Mouse (Mus musculus): Measurements from ENCODE around the gene Ttc28. TPM values are rescaled to one million over a fixed set of nuclear protein-coding genes. Genes with fewer than 3 reads are reported as not detected.

Ttc28 gene
- total and polyA plus RNA-seq, 3 experiments, result 0.21 to 0.89 (median 0.28) TPM

- H3K79me2 ChIP-seq (replicated peaks; ENCODE audit: control insufficient read depth, extremely low read depth, insufficient read depth, poor library complexity, severe bottlenecking), result no peaks in the 10 kb centered on the region
- H3K9me3 ChIP-seq (replicated peaks; ENCODE audit: low read length), result no peaks in the 10 kb centered on the region
- no peak for TF ChIP-seq MXI1 (IDR thresholded peaks at IDR 0.05; ENCODE audit: low read depth, low read length)
- TF ChIP-seq HCFC1 (IDR thresholded peaks at IDR 0.05; ENCODE audit: low read depth, low read length), result no peak
- TF ChIP-seq USF1 (IDR thresholded peaks at IDR 0.05; ENCODE audit: low read depth, low read length), result no peak
- TF ChIP-seq GABPA (IDR thresholded peaks at IDR 0.05; ENCODE audit: insufficient replicate concordance, low read depth, low read length), result no peak
- H3K27ac ChIP-seq (ENCODE audit: insufficient read depth, low read depth), result no peak overlapping the region
- H3K4me2 ChIP-seq (ENCODE audit: insufficient read depth, low read depth, poor library complexity, severe bottlenecking), result no peak overlapping the region
- DNase-seq (ENCODE audit: extremely low read depth), result no peak
- no peaks in the 10 kb centered on the region for H3K36me3 ChIP-seq (replicated peaks in 1 of 2; ENCODE audit: control insufficient read depth in 1 of 2, insufficient read depth in 1 of 2, low read length in 1 of 2)
- no peak overlapping the region for H3K4me3 ChIP-seq (replicated peaks in 1 of 3; ENCODE audit: low read depth in 2 of 3, low read length in 2 of 3, poor library complexity in 1 of 3)
- peaks cover 24% of the 10 kb centered on the region for H3K27me3 ChIP-seq (replicated peaks)
- in situ Hi-C loops (cut with MboI; ENCODE audit: low pct_ligation_motif_present, low pct_unique_long_range_greater_than_20kb, low sequenced_read_pairs), result no loop called here
- dilution Hi-C loops (cut with MboI; ENCODE audit: extremely low pct_ligation_motif_present, extremely low pct_unique_long_range_greater_than_20kb, low sequenced_read_pairs), result no loop called here
- H3K9ac ChIP-seq (ENCODE audit: insufficient read depth, low read depth), result no peak overlapping the region
- peaks cover 15 to 16% of the 10 kb centered on the region in 2 experiments for H3K4me1 ChIP-seq (ENCODE audit: control insufficient read depth in 1 of 2, insufficient read depth in 2 of 2)
Measured at GRCm38 (mm10) chr5:111274948-111275347, 395.3 kb downstream of the Ttc28 start.

GRCm38 (mm10) chr5:111284420-111285175 is 405.0 kb downstream of the Ttc28 start:
- Histone ChIP-seq H3K9me3 (replicated peaks; ENCODE audit: low read length) (no peaks in the 10 kb centered on the region), H3K27me3 (replicated peaks) (peaks cover 46% of the 10 kb centered on the region), H3K4me2 (ENCODE audit: insufficient read depth, low read depth, poor library complexity, severe bottlenecking) (no peak overlapping the region), H3K9ac (ENCODE audit: insufficient read depth, low read depth) (no peak overlapping the region), H3K4me1 (ENCODE audit: control insufficient read depth in 1 of 2, insufficient read depth in 2 of 2) (no peaks in the 10 kb centered on the region), H3K36me3 (replicated peaks in 1 of 2; ENCODE audit: control insufficient read depth in 1 of 2, insufficient read depth in 1 of 2, low read length in 1 of 2) (no peaks in the 10 kb centered on the region), H3K27ac (ENCODE audit: insufficient read depth, low read depth) (no peak overlapping the region), H3K4me3 (replicated peaks in 1 of 3; ENCODE audit: low read depth in 2 of 3, low read length in 2 of 3, poor library complexity in 1 of 3) (no peak overlapping the region), H3K79me2 (replicated peaks; ENCODE audit: control insufficient read depth, extremely low read depth, insufficient read depth, poor library complexity, severe bottlenecking) (no peaks in the 10 kb centered on the region)
- TF ChIP-seq JUND (conservative IDR thresholded peaks at IDR 0.05; ENCODE audit: low read depth, low read length) (no peak), ZMIZ1 (IDR thresholded peaks at IDR 0.05; ENCODE audit: low read depth, low read length) (no peak), USF1 (IDR thresholded peaks at IDR 0.05; ENCODE audit: low read depth, low read length) (no peak)
- in situ Hi-C loops (cut with MboI; ENCODE audit: low pct_ligation_motif_present, low pct_unique_long_range_greater_than_20kb, low sequenced_read_pairs), result no loop called here
- DNase-seq (ENCODE audit: extremely low read depth), result no peak
- dilution Hi-C loops (cut with MboI; ENCODE audit: extremely low pct_ligation_motif_present, extremely low pct_unique_long_range_greater_than_20kb, low sequenced_read_pairs), result no loop called here

- TF ChIP-seq KAT2A (IDR thresholded peaks at IDR 0.05; ENCODE audit: insufficient replicate concordance, low read length) (no peak), MAZ (IDR thresholded peaks at IDR 0.05; ENCODE audit: low read depth, low read length) (no peak), TCF12 (IDR thresholded peaks at IDR 0.05; ENCODE audit: low read depth, low read length) (no peak), SIN3A (IDR thresholded peaks at IDR 0.05; ENCODE audit: low read length) (no peak), NRF1 (IDR thresholded peaks at IDR 0.05; ENCODE audit: low read depth, low read length) (no peak), CHD1 (IDR thresholded peaks at IDR 0.05; ENCODE audit: low read depth, low read length) (no peak), TBP (conservative IDR thresholded peaks at IDR 0.05; ENCODE audit: low read depth, low read length) (no peak), CTCF (conservative IDR thresholded peaks at IDR 0.05 in 1 of 2, IDR thresholded peaks at IDR 0.05 in 1 of 2; ENCODE audit: low read depth in 2 of 2, low read length in 2 of 2) (no peak), ELF1 (IDR thresholded peaks at IDR 0.05; ENCODE audit: low read depth, low read length) (no peak), EP300 (IDR thresholded peaks at IDR 0.05; ENCODE audit: low read length) (no peak), ZNF384 (IDR thresholded peaks at IDR 0.05; ENCODE audit: low read depth, low read length) (no peak), GABPA (IDR thresholded peaks at IDR 0.05; ENCODE audit: insufficient replicate concordance, low read depth, low read length) (no peak), RAD21 (IDR thresholded peaks at IDR 0.05; ENCODE audit: low read depth, low read length) (no peak), CHD2 (IDR thresholded peaks at IDR 0.05; ENCODE audit: low read length) (no peak), JUN (IDR thresholded peaks at IDR 0.05; ENCODE audit: insufficient read depth, low read depth, low read length) (no peak)
- H3K9me3 ChIP-seq (replicated peaks; ENCODE audit: low read length), result no peaks in the 10 kb centered on the region
- in situ Hi-C loops (cut with MboI; ENCODE audit: low pct_ligation_motif_present, low pct_unique_long_range_greater_than_20kb, low sequenced_read_pairs), result no loop called here
Measured at GRCm38 (mm10) chr5:111287571-111287970, 408.0 kb downstream of the Ttc28 start.

More at GRCm38 (mm10) chr5:111287571-111287970, 408.0 kb downstream of the Ttc28 start:
- Histone ChIP-seq H3K36me3 (replicated peaks in 1 of 2; ENCODE audit: control insufficient read depth in 1 of 2, insufficient read depth in 1 of 2, low read length in 1 of 2) (no peaks in the 10 kb centered on the region), H3K4me3 (replicated peaks in 1 of 3; ENCODE audit: low read depth in 2 of 3, low read length in 2 of 3, poor library complexity in 1 of 3) (no peak overlapping the region), H3K4me1 (ENCODE audit: control insufficient read depth in 1 of 2, insufficient read depth in 2 of 2) (no peaks in the 10 kb centered on the region), H3K4me2 (ENCODE audit: insufficient read depth, low read depth, poor library complexity, severe bottlenecking) (no peak overlapping the region), H3K27ac (ENCODE audit: insufficient read depth, low read depth) (no peak overlapping the region), H3K27me3 (replicated peaks) (peaks cover 26% of the 10 kb centered on the region), H3K79me2 (replicated peaks; ENCODE audit: control insufficient read depth, extremely low read depth, insufficient read depth, poor library complexity, severe bottlenecking) (no peaks in the 10 kb centered on the region), H3K9ac (ENCODE audit: insufficient read depth, low read depth) (no peak overlapping the region)
- dilution Hi-C loops (cut with MboI; ENCODE audit: extremely low pct_ligation_motif_present, extremely low pct_unique_long_range_greater_than_20kb, low sequenced_read_pairs), result no loop called here
- DNase-seq (ENCODE audit: extremely low read depth), result no peak

All from CH12.LX (cell line).